Mouse (Mus musculus) ES-E14 (cell line): ENCODE results near the gene Wdr34.

ENCODE experiments used
- CHD2 ChIP-seq: IDR thresholded peaks from 2 replicates; pipeline ENCODE4 v1.6.1; 2014; ENCODE audit warnings: mild to moderate bottlenecking, low read depth, low read length, inconsistent platforms
- HCFC1 ChIP-seq: IDR thresholded peaks from 2 replicates; pipeline ENCODE4 v1.6.1; 2012; ENCODE audit warnings: low read length, inconsistent platforms, borderline replicate concordance; ENCODE audit not compliant: insufficient read depth
- ZC3H11A ChIP-seq: IDR thresholded peaks from 2 replicates; pipeline ENCODE4 v1.6.1; 2012; ENCODE audit warnings: low read depth, mild to moderate bottlenecking, inconsistent platforms, low read length, borderline replicate concordance

GRCm38 (mm10) chr2:30051992-30052761 lies 3.5 kb upstream of the Wdr34 start:
- TF ChIP-seq ZC3H11A (no peak), HCFC1 (no peak), CHD2 (no peak)
